Mouse (Mus musculus) liver, embryonic 14.5 days (tissue): ENCODE measurements around the gene Ilf2. TPM values are rescaled to one million over a fixed set of nuclear protein-coding genes. Genes with fewer than 3 reads are reported as not detected.

Experiments used
- ATAC-seq: fragments of 200-750 bp; cut with Nextera tagmentation; 2 replicates; pipeline ENCODE4 v1.8.0; 2017; ENCODE audit warnings: moderate number of reproducible peaks, mild to moderate bottlenecking, moderate library complexity; ENCODE audit not compliant: insufficient read depth
- DNase-seq, 3 experiments: peaks; one replicate each; pipeline ENCODE4 v3.0.0-alpha.2; 2012 to 2013; ENCODE audit warnings: low read depth in 3 of 3, low spot score in 3 of 3
- H3K27ac ChIP-seq: fragments of 300-500 bp; sonication (generic); 2 replicates; pipeline ENCODE4 v1.5.1; 2014; ENCODE audit warnings: moderate library complexity, mild to moderate bottlenecking, control low read depth, inconsistent platforms
- H3K27me3 ChIP-seq: fragments of 300-500 bp; sonication (generic); 2 replicates; pipeline ENCODE4 v1.6.1; 2014; ENCODE audit warnings: mild to moderate bottlenecking, low read length, moderate library complexity; ENCODE audit not compliant: control insufficient read depth, insufficient read depth
- H3K36me3 ChIP-seq: fragments of 300-500 bp; sonication (generic); replicated peaks from 2 replicates; pipeline ENCODE4 v1.6.1; 2014; ENCODE audit warnings: low read depth; ENCODE audit not compliant: control insufficient read depth, insufficient read depth
- H3K4me1 ChIP-seq, 2 experiments: fragments of 200-500 bp in 1 of 2; fragments of 300-500 bp in 1 of 2; sonication (generic) in 1 of 2; replicated peaks; 2 replicates each; pipeline ENCODE4 v1.6.1; 2012 to 2014; ENCODE audit warnings: antibody characterized with exemption in 1 of 2, inconsistent platforms in 1 of 2, low read length in 1 of 2; ENCODE audit not compliant: control insufficient read depth in 2 of 2, insufficient read depth in 2 of 2
- H3K4me2 ChIP-seq: fragments of 300-500 bp; sonication (generic); 2 replicates; pipeline ENCODE4 v1.6.1; 2014; ENCODE audit warnings: low read depth, mild to moderate bottlenecking, control low read depth, moderate library complexity
- H3K4me3 ChIP-seq, 2 experiments: fragments of 200-500 bp in 1 of 2; fragments of 300-500 bp in 1 of 2; sonication (generic) in 1 of 2; 2 replicates each; pipeline ENCODE4 v1.5.1; 2012 to 2014; ENCODE audit warnings: low read depth in 2 of 2, low read length in 2 of 2, mild to moderate bottlenecking in 2 of 2, control low read depth in 1 of 2, inconsistent platforms in 1 of 2, moderate library complexity in 1 of 2; ENCODE audit not compliant: insufficient read depth in 1 of 2
- H3K9ac ChIP-seq: fragments of 300-500 bp; sonication (generic); replicated peaks from 2 replicates; pipeline ENCODE4 v1.6.1; 2014; ENCODE audit warnings: mild to moderate bottlenecking, control low read depth, moderate library complexity
- H3K9me3 ChIP-seq: fragments of 300-500 bp; sonication (generic); 2 replicates; pipeline ENCODE4 v1.6.1; 2016; ENCODE audit warnings: low read length, mixed read lengths; ENCODE audit not compliant: control insufficient read depth
- CTCF ChIP-seq: IDR thresholded peaks from 2 replicates; pipeline ENCODE4 v1.5.1; 2016; ENCODE audit warnings: antibody characterized with exemption, low read depth, control low read depth
- EP300 ChIP-seq: IDR thresholded peaks from 2 replicates; pipeline ENCODE4 v1.6.1; 2016; ENCODE audit warnings: antibody characterized with exemption, low read depth
- WGBS: fragments of 180-500 bp; shearing (Covaris S2); extraction: QIAGEN DNeasy Blood & Tissue Kit; methylation state at CpG from one replicate; pipeline ENCODE4 v1.1.7; 2014; ENCODE audit not compliant: insufficient replicate concordance; 5-methylcytosine and 5-hydroxymethylcytosine counted together
- polyA plus RNA-seq, 2 experiments: library from polyadenylated mRNA; depleted of rRNA in 1 of 2; stranded (reverse) in 1 of 2; unstranded in 1 of 2; fragments of >200 nt; fragmentation: Nextera tagmentation in 1 of 2; extraction: Ambion mirVana in 1 of 2; gene quantifications; 2 replicates each; pipeline versions ENCODE4 v1.2.1 to v1.2.3; 2012 to 2014

Gene Ilf2
- polyA plus RNA-seq, 2 experiments: 34.5 to 46.5 TPM

GRCm38 (mm10) chr3:90508950-90509746 is 33.2 kb downstream of the Ilf2 start, which contains the start of gene Chtop:
Chtop (minus strand) TSS chr3:90509498.
- H3K4me2 ChIP-seq: peak within 1 kb of the TSS; percentile 97
- TF ChIP-seq CTCF (no peak), EP300 (no peak)

GRCm38 (mm10) chr3:90509747-90510123 is 33.8 kb downstream of the Ilf2 start:
- Histone ChIP-seq H3K9ac (peak overlapping the region; percentile 25), H3K4me3 (peak overlapping the region; percentile 9 to 93), H3K9me3 (no peaks in the 10 kb centered on the region), H3K27me3 (no peaks in the 10 kb centered on the region; the same call in 1 of the 2 replicates), H3K27ac (peak overlapping the region; percentile 24), H3K4me2 (peak overlapping the region; percentile 67), H3K36me3 (peaks cover 31% of the 10 kb centered on the region), H3K4me1 (peaks cover 11 to 20% of the 10 kb centered on the region in 2 experiments)
- no peak for TF ChIP-seq CTCF
- TF ChIP-seq EP300: no peak
- DNase-seq (no peak), ATAC-seq (no peak)
- WGBS: 8% methylated on average over 2 of the region's 2 CpGs

More at GRCm38 (mm10) chr3:90508950-90509746, 33.2 kb downstream of the Ilf2 start, which contains the start of gene Chtop:
- peaks cover 11 to 15% of the 10 kb centered on the region in 2 experiments for H3K4me1 ChIP-seq
- H3K27ac ChIP-seq: peak within 1 kb of the TSS; percentile 84
- peaks cover 37% of the 10 kb centered on the region for H3K36me3 ChIP-seq
- H3K9ac ChIP-seq: peak within 1 kb of the TSS; percentile 99
- H3K27me3 ChIP-seq: no peaks in the 10 kb centered on the region; the same call in 1 of the 2 replicates
- ATAC-seq (peak; percentile 92), DNase-seq (peak; percentile 98 to 99 (median 98))
- WGBS: under 1% methylated on average over 65 of the region's 66 CpGs
- H3K9me3 ChIP-seq: no peaks in the 10 kb centered on the region
- peak within 1 kb of the TSS; percentile 93 to 97 for H3K4me3 ChIP-seq

- DNase-seq (no peak), ATAC-seq (no peak)
- Histone ChIP-seq H3K4me1 (peaks cover 14 to 26% of the 10 kb centered on the region in 2 experiments), H3K27me3 (no peaks in the 10 kb centered on the region; the same call in 1 of the 2 replicates), H3K4me3 (no peak overlapping the region), H3K9ac (no peak overlapping the region), H3K9me3 (no peaks in the 10 kb centered on the region), H3K36me3 (peaks cover 5% of the 10 kb centered on the region), H3K27ac (no peak overlapping the region), H3K4me2 (no peak overlapping the region)
- 68% methylated on average over 5 of the region's 5 CpGs for WGBS
- TF ChIP-seq EP300 (no peak), CTCF (no peak)
Measured at GRCm38 (mm10) chr3:90512276-90512675, 36.4 kb downstream of the Ilf2 start.

GRCm38 (mm10) chr3:90512948-90513642 is 37.2 kb downstream of the Ilf2 start:
- no peaks in the 10 kb centered on the region for H3K36me3 ChIP-seq
- no peak overlapping the region for H3K9ac ChIP-seq
- DNase-seq (no peak), ATAC-seq (no peak)
- no peaks in the 10 kb centered on the region for H3K9me3 ChIP-seq
- H3K27ac ChIP-seq: no peak overlapping the region
- H3K27me3 ChIP-seq: no peaks in the 10 kb centered on the region; the same call in 1 of the 2 replicates
- WGBS: 65% methylated on average over 9 of the region's 9 CpGs
- no peak for TF ChIP-seq CTCF
- TF ChIP-seq EP300: no peak
- H3K4me3 ChIP-seq: no peak overlapping the region
- peak overlapping the region; percentile 98 for H3K4me2 ChIP-seq
- H3K4me1 ChIP-seq: peaks cover 8 to 20% of the 10 kb centered on the region in 2 experiments
